Mouse (Mus musculus): ENCODE data around the gene Ramp2. TPM values are rescaled to one million over a fixed set of nuclear protein-coding genes. Genes with fewer than 3 reads are reported as not detected.

The Ramp2 gene
- polyA plus RNA-seq, 1 experiment: 52.7 TPM

GRCm38 (mm10) chr11:101263138-101263988, 17.5 kb downstream of the Ramp2 start:
- 4% methylated on average over 32 of the region's 32 CpGs for WGBS
- no peak for DNase-seq
- H3K27me3 ChIP-seq (ENCODE audit: control insufficient read depth, insufficient read depth, low read length): no peaks in the 10 kb centered on the region; the same call in 1 of the 2 replicates
- no peak overlapping the region for H3K4me3 ChIP-seq (replicated peaks; ENCODE audit: insufficient read depth, low read depth, low read length)
- H3K4me1 ChIP-seq (ENCODE audit: control insufficient read depth, insufficient read depth, low read length): peaks cover 9% of the 10 kb centered on the region; the same call in 1 of the 2 replicates
- TF ChIP-seq POLR2A (IDR thresholded peaks at IDR 0.05; ENCODE audit: borderline replicate concordance, insufficient read depth, low read length): no peak
- TF ChIP-seq CTCF (IDR thresholded peaks at IDR 0.05; ENCODE audit: borderline replicate concordance, insufficient read depth, low read depth, low read length): no peak
- H3K27ac ChIP-seq (ENCODE audit: insufficient read depth, low read length): no peak overlapping the region

GRCm38 (mm10) chr11:101263989-101264280, 18.1 kb downstream of the Ramp2 start:
- TF ChIP-seq CTCF (IDR thresholded peaks at IDR 0.05; ENCODE audit: borderline replicate concordance, insufficient read depth, low read depth, low read length): no peak
- no peak for TF ChIP-seq POLR2A (IDR thresholded peaks at IDR 0.05; ENCODE audit: borderline replicate concordance, insufficient read depth, low read length)
- no peak overlapping the region for H3K4me3 ChIP-seq (replicated peaks; ENCODE audit: insufficient read depth, low read depth, low read length)
- H3K27me3 ChIP-seq (ENCODE audit: control insufficient read depth, insufficient read depth, low read length): no peaks in the 10 kb centered on the region; the same call in 1 of the 2 replicates
- WGBS: 9% methylated on average over 3 of the region's 3 CpGs
- no peak for DNase-seq
- peaks cover 9% of the 10 kb centered on the region; the same call in 1 of the 2 replicates for H3K4me1 ChIP-seq (ENCODE audit: control insufficient read depth, insufficient read depth, low read length)
- no peak overlapping the region for H3K27ac ChIP-seq (ENCODE audit: insufficient read depth, low read length)

GRCm38 (mm10) chr11:101264954-101265471, 19.2 kb downstream of the Ramp2 start:
- DNase-seq: no peak
- Histone ChIP-seq H3K27ac (ENCODE audit: insufficient read depth, low read length) (no peak overlapping the region), H3K27me3 (ENCODE audit: control insufficient read depth, insufficient read depth, low read length) (no peaks in the 10 kb centered on the region; the same call in 1 of the 2 replicates), H3K4me1 (ENCODE audit: control insufficient read depth, insufficient read depth, low read length) (peaks cover 6% of the 10 kb centered on the region; the same call in 1 of the 2 replicates), H3K4me3 (replicated peaks; ENCODE audit: insufficient read depth, low read depth, low read length) (no peak overlapping the region)
- 3% methylated on average over 31 of the region's 31 CpGs for WGBS
- TF ChIP-seq POLR2A (IDR thresholded peaks at IDR 0.05; ENCODE audit: borderline replicate concordance, insufficient read depth, low read length) (no peak), CTCF (IDR thresholded peaks at IDR 0.05; ENCODE audit: borderline replicate concordance, insufficient read depth, low read depth, low read length) (no peak)

- Histone ChIP-seq H3K27me3 (ENCODE audit: control insufficient read depth, insufficient read depth, low read length) (no peaks in the 10 kb centered on the region; the same call in 1 of the 2 replicates), H3K27ac (ENCODE audit: insufficient read depth, low read length) (no peak overlapping the region), H3K4me1 (ENCODE audit: control insufficient read depth, insufficient read depth, low read length) (0 out of 2 replicates have a peak, but pooled peaks cover 4% of the 10 kb centered on the region), H3K4me3 (replicated peaks; ENCODE audit: insufficient read depth, low read depth, low read length) (no peak overlapping the region)
- TF ChIP-seq POLR2A (IDR thresholded peaks at IDR 0.05; ENCODE audit: borderline replicate concordance, insufficient read depth, low read length): no peak
- no peak for TF ChIP-seq CTCF (IDR thresholded peaks at IDR 0.05; ENCODE audit: borderline replicate concordance, insufficient read depth, low read depth, low read length)
- no peak for DNase-seq
- 42% methylated on average over 6 of the region's 6 CpGs for WGBS
Observed at GRCm38 (mm10) chr11:101265906-101266305, 20.1 kb downstream of the Ramp2 start.

GRCm38 (mm10) chr11:101269577-101270116, 23.8 kb downstream of the Ramp2 start:
- TF ChIP-seq POLR2A (IDR thresholded peaks at IDR 0.05; ENCODE audit: borderline replicate concordance, insufficient read depth, low read length) (no peak), CTCF (IDR thresholded peaks at IDR 0.05; ENCODE audit: borderline replicate concordance, insufficient read depth, low read depth, low read length) (no peak)
- WGBS: 24% methylated on average over 10 of the region's 10 CpGs
- Histone ChIP-seq H3K4me1 (ENCODE audit: control insufficient read depth, insufficient read depth, low read length) (0 out of 2 replicates have a peak, but pooled peaks cover 4% of the 10 kb centered on the region), H3K4me3 (replicated peaks; ENCODE audit: insufficient read depth, low read depth, low read length) (peak overlapping the region; percentile 26), H3K27me3 (ENCODE audit: control insufficient read depth, insufficient read depth, low read length) (no peaks in the 10 kb centered on the region; the same call in 1 of the 2 replicates), H3K27ac (ENCODE audit: insufficient read depth, low read length) (no peak overlapping the region)
- DNase-seq: no peak

GRCm38 (mm10) chr11:101272446-101272845, 26.6 kb downstream of the Ramp2 start:
- H3K4me3 ChIP-seq (replicated peaks; ENCODE audit: insufficient read depth, low read depth, low read length): no peak overlapping the region
- no peak for DNase-seq
- no peak for TF ChIP-seq POLR2A (IDR thresholded peaks at IDR 0.05; ENCODE audit: borderline replicate concordance, insufficient read depth, low read length)
- no peak for TF ChIP-seq CTCF (IDR thresholded peaks at IDR 0.05; ENCODE audit: borderline replicate concordance, insufficient read depth, low read depth, low read length)
- H3K27me3 ChIP-seq (ENCODE audit: control insufficient read depth, insufficient read depth, low read length): no peaks in the 10 kb centered on the region
- 86% methylated on average over 3 of the region's 3 CpGs for WGBS
- H3K4me1 ChIP-seq (ENCODE audit: control insufficient read depth, insufficient read depth, low read length): peaks cover 10% of the 10 kb centered on the region
- no peak overlapping the region for H3K27ac ChIP-seq (ENCODE audit: insufficient read depth, low read length)

GRCm38 (mm10) chr11:101275309-101275708, 29.5 kb downstream of the Ramp2 start:
- no peak overlapping the region for H3K27ac ChIP-seq (ENCODE audit: insufficient read depth, low read length)
- WGBS: 64% methylated on average over 4 of the region's 4 CpGs
- H3K4me3 ChIP-seq (replicated peaks; ENCODE audit: insufficient read depth, low read depth, low read length): no peak overlapping the region
- no peak for DNase-seq
- H3K27me3 ChIP-seq (ENCODE audit: control insufficient read depth, insufficient read depth, low read length): no peaks in the 10 kb centered on the region
- TF ChIP-seq POLR2A (IDR thresholded peaks at IDR 0.05; ENCODE audit: borderline replicate concordance, insufficient read depth, low read length) (no peak), CTCF (IDR thresholded peaks at IDR 0.05; ENCODE audit: borderline replicate concordance, insufficient read depth, low read depth, low read length) (no peak)
- peaks cover 14% of the 10 kb centered on the region for H3K4me1 ChIP-seq (ENCODE audit: control insufficient read depth, insufficient read depth, low read length)
